Mouse (Mus musculus): Measurements from ENCODE around the gene Hpca. TPM values are rescaled to one million over a fixed set of nuclear protein-coding genes. Genes with fewer than 3 reads are reported as not detected.

Hpca gene
- polyA plus RNA-seq (2014; fragmentation: Nextera tagmentation; extraction: Ambion mirVana): 1.1 and 2.0 TPM in 2 replicates

- Histone ChIP-seq H3K4me2 (replicated peaks; ENCODE audit: low read depth, low read length) (peak within 1 kb of the TSS; percentile 94), H3K27me3 (ENCODE audit: control insufficient read depth, insufficient read depth, low read length) (0 out of 2 replicates have a peak, but pooled peaks cover 11% of the 10 kb centered on the region), H3K36me3 (ENCODE audit: control insufficient read depth, insufficient read depth, low read length) (no peaks in the 10 kb centered on the region), H3K9ac (replicated peaks; ENCODE audit: low read depth, low read length) (no peak within 1 kb of the TSS), H3K9me3 (ENCODE audit: control insufficient read depth, low read depth, low read length) (no peaks in the 10 kb centered on the region), H3K27ac (ENCODE audit: low read length) (no peak within 1 kb of the TSS), H3K4me1 (ENCODE audit: control insufficient read depth, insufficient read depth, low read length) (peaks cover 13% of the 10 kb centered on the region; the same call in 1 of the 2 replicates), H3K4me3 (ENCODE audit: low read depth, low read length) (peak within 1 kb of the TSS; percentile 41)
- under 1% methylated on average over 17 of the region's 17 CpGs for WGBS
- no peak for ATAC-seq (ENCODE audit: insufficient number of reproducible peaks, insufficient read depth, low FRiP score, low read depth)
Measured at GRCm38 (mm10) chr4:129121569-129122086, at the start of gene Hpca. TSS of gene Hpca (minus strand) at chr4:129122036.

- Histone ChIP-seq H3K36me3 (ENCODE audit: control insufficient read depth, insufficient read depth, low read length) (peaks cover 27% of the 10 kb centered on the region), H3K9me3 (ENCODE audit: control insufficient read depth, low read depth, low read length) (no peaks in the 10 kb centered on the region), H3K27me3 (ENCODE audit: control insufficient read depth, insufficient read depth, low read length) (no peaks in the 10 kb centered on the region), H3K4me2 (replicated peaks; ENCODE audit: low read depth, low read length) (no peak overlapping the region), H3K4me3 (ENCODE audit: low read depth, low read length) (no peak overlapping the region), H3K9ac (replicated peaks; ENCODE audit: low read depth, low read length) (no peak overlapping the region), H3K27ac (ENCODE audit: low read length) (no peak overlapping the region), H3K4me1 (ENCODE audit: control insufficient read depth, insufficient read depth, low read length) (no peaks in the 10 kb centered on the region; the same call in 1 of the 2 replicates)
- ATAC-seq (ENCODE audit: insufficient number of reproducible peaks, insufficient read depth, low FRiP score, low read depth): no peak
- WGBS: 85% methylated on average over 4 of the region's 4 CpGs
Measured at GRCm38 (mm10) chr4:129161581-129162255, 39.9 kb upstream of the Hpca start.

GRCm38 (mm10) chr4:129161076-129161475 is 39.2 kb upstream of the Hpca start:
- ATAC-seq (ENCODE audit: insufficient number of reproducible peaks, insufficient read depth, low FRiP score, low read depth): no peak
- 93% methylated on average over 1 of the region's 1 CpGs for WGBS

GRCm38 (mm10) chr4:129158549-129158948 is 36.7 kb upstream of the Hpca start:
- no peak for ATAC-seq (ENCODE audit: insufficient number of reproducible peaks, insufficient read depth, low FRiP score, low read depth)
- Histone ChIP-seq H3K27ac (ENCODE audit: low read length) (no peak overlapping the region), H3K9ac (replicated peaks; ENCODE audit: low read depth, low read length) (no peak overlapping the region), H3K9me3 (ENCODE audit: control insufficient read depth, low read depth, low read length) (no peaks in the 10 kb centered on the region), H3K4me2 (replicated peaks; ENCODE audit: low read depth, low read length) (no peak overlapping the region), H3K4me1 (ENCODE audit: control insufficient read depth, insufficient read depth, low read length) (no peaks in the 10 kb centered on the region; the same call in 1 of the 2 replicates), H3K36me3 (ENCODE audit: control insufficient read depth, insufficient read depth, low read length) (peaks cover 28% of the 10 kb centered on the region), H3K27me3 (ENCODE audit: control insufficient read depth, insufficient read depth, low read length) (no peaks in the 10 kb centered on the region), H3K4me3 (ENCODE audit: low read depth, low read length) (no peak overlapping the region)
- WGBS: 49% methylated on average over 3 of the region's 3 CpGs

More at GRCm38 (mm10) chr4:129161076-129161475, 39.2 kb upstream of the Hpca start:
- no peak overlapping the region for H3K27ac ChIP-seq (ENCODE audit: low read length)
- no peak overlapping the region for H3K4me2 ChIP-seq (replicated peaks; ENCODE audit: low read depth, low read length)
- no peaks in the 10 kb centered on the region; the same call in 1 of the 2 replicates for H3K4me1 ChIP-seq (ENCODE audit: control insufficient read depth, insufficient read depth, low read length)
- H3K9me3 ChIP-seq (ENCODE audit: control insufficient read depth, low read depth, low read length): no peaks in the 10 kb centered on the region
- H3K27me3 ChIP-seq (ENCODE audit: control insufficient read depth, insufficient read depth, low read length): no peaks in the 10 kb centered on the region
- H3K9ac ChIP-seq (replicated peaks; ENCODE audit: low read depth, low read length): no peak overlapping the region
- H3K4me3 ChIP-seq (ENCODE audit: low read depth, low read length): no peak overlapping the region
- H3K36me3 ChIP-seq (ENCODE audit: control insufficient read depth, insufficient read depth, low read length): peaks cover 25% of the 10 kb centered on the region

- ATAC-seq (ENCODE audit: insufficient number of reproducible peaks, insufficient read depth, low FRiP score, low read depth): no peak
- 59% methylated on average over 5 of the region's 5 CpGs for WGBS
Measured at GRCm38 (mm10) chr4:129157541-129157940, 35.7 kb upstream of the Hpca start.

GRCm38 (mm10) chr4:129151276-129151811 is 29.5 kb upstream of the Hpca start:
- Histone ChIP-seq H3K4me3 (ENCODE audit: low read depth, low read length) (no peak overlapping the region), H3K36me3 (ENCODE audit: control insufficient read depth, insufficient read depth, low read length) (peaks cover 35% of the 10 kb centered on the region), H3K9me3 (ENCODE audit: control insufficient read depth, low read depth, low read length) (no peaks in the 10 kb centered on the region), H3K27me3 (ENCODE audit: control insufficient read depth, insufficient read depth, low read length) (no peaks in the 10 kb centered on the region), H3K9ac (replicated peaks; ENCODE audit: low read depth, low read length) (no peak overlapping the region), H3K4me2 (replicated peaks; ENCODE audit: low read depth, low read length) (no peak overlapping the region), H3K27ac (ENCODE audit: low read length) (no peak overlapping the region), H3K4me1 (ENCODE audit: control insufficient read depth, insufficient read depth, low read length) (no peaks in the 10 kb centered on the region)
- ATAC-seq (ENCODE audit: insufficient number of reproducible peaks, insufficient read depth, low FRiP score, low read depth): no peak
- 55% methylated on average over 4 of the region's 4 CpGs for WGBS

More at GRCm38 (mm10) chr4:129157541-129157940, 35.7 kb upstream of the Hpca start:
- H3K27me3 ChIP-seq (ENCODE audit: control insufficient read depth, insufficient read depth, low read length): no peaks in the 10 kb centered on the region
- H3K9me3 ChIP-seq (ENCODE audit: control insufficient read depth, low read depth, low read length): no peaks in the 10 kb centered on the region
- peaks cover 31% of the 10 kb centered on the region for H3K36me3 ChIP-seq (ENCODE audit: control insufficient read depth, insufficient read depth, low read length)
- no peak overlapping the region for H3K27ac ChIP-seq (ENCODE audit: low read length)
- H3K4me3 ChIP-seq (ENCODE audit: low read depth, low read length): no peak overlapping the region
- H3K4me1 ChIP-seq (ENCODE audit: control insufficient read depth, insufficient read depth, low read length): no peaks in the 10 kb centered on the region; the same call in 1 of the 2 replicates
- no peak overlapping the region for H3K9ac ChIP-seq (replicated peaks; ENCODE audit: low read depth, low read length)
- no peak overlapping the region for H3K4me2 ChIP-seq (replicated peaks; ENCODE audit: low read depth, low read length)

GRCm38 (mm10) chr4:129149321-129149720 is 27.5 kb upstream of the Hpca start:
- Histone ChIP-seq H3K9ac (replicated peaks; ENCODE audit: low read depth, low read length) (no peak overlapping the region), H3K27ac (ENCODE audit: low read length) (no peak overlapping the region), H3K4me2 (replicated peaks; ENCODE audit: low read depth, low read length) (no peak overlapping the region), H3K36me3 (ENCODE audit: control insufficient read depth, insufficient read depth, low read length) (peaks cover 23% of the 10 kb centered on the region), H3K27me3 (ENCODE audit: control insufficient read depth, insufficient read depth, low read length) (no peaks in the 10 kb centered on the region), H3K9me3 (ENCODE audit: control insufficient read depth, low read depth, low read length) (no peaks in the 10 kb centered on the region), H3K4me3 (ENCODE audit: low read depth, low read length) (no peak overlapping the region), H3K4me1 (ENCODE audit: control insufficient read depth, insufficient read depth, low read length) (0 out of 2 replicates have a peak, but pooled peaks cover 8% of the 10 kb centered on the region)
- 74% methylated on average over 1 of the region's 1 CpGs for WGBS
- no peak for ATAC-seq (ENCODE audit: insufficient number of reproducible peaks, insufficient read depth, low FRiP score, low read depth)

- no peak overlapping the region; the same call in 1 of the 2 replicates for H3K27ac ChIP-seq (ENCODE audit: low read length)
- H3K4me3 ChIP-seq (ENCODE audit: low read depth, low read length): no peak overlapping the region
- 0 out of 2 replicates have a peak, but pooled peaks cover 12% of the 10 kb centered on the region for H3K4me1 ChIP-seq (ENCODE audit: control insufficient read depth, insufficient read depth, low read length)
- no peak overlapping the region for H3K9ac ChIP-seq (replicated peaks; ENCODE audit: low read depth, low read length)
- no peaks in the 10 kb centered on the region for H3K9me3 ChIP-seq (ENCODE audit: control insufficient read depth, low read depth, low read length)
- H3K4me2 ChIP-seq (replicated peaks; ENCODE audit: low read depth, low read length): no peak overlapping the region
- peaks cover 20% of the 10 kb centered on the region for H3K36me3 ChIP-seq (ENCODE audit: control insufficient read depth, insufficient read depth, low read length)
- no peak for ATAC-seq (ENCODE audit: insufficient number of reproducible peaks, insufficient read depth, low FRiP score, low read depth)
- H3K27me3 ChIP-seq (ENCODE audit: control insufficient read depth, insufficient read depth, low read length): no peaks in the 10 kb centered on the region
- 66% methylated on average over 13 of the region's 13 CpGs for WGBS
Measured at GRCm38 (mm10) chr4:129147552-129148103, 25.8 kb upstream of the Hpca start.

Data from stomach, embryonic 14.5 days (tissue).